1 mouse cellular context compared by ENCODE assay signal in the genomic region with DNA sequence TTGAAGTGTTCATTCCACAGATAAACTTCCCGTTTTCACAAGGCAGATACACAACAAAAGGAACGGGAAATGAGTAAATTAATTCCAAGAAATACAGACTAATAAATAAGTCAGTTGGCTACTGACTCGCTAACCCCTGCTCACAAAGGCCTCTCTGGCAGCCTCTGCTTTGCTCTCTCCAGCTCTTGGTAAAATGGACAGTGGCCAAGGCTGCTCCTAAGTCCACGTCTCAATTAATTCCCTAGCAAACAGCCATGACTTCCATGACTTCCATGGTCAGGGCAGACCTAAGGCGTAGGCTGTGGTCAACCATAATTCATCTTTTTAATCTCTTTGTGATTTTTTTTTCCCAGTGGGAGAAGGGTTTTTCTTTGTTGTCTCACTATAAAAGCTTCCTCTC.
TF ChIP-seq lines count a peak whose summit lies in the region.

No protein-coding gene starts in this region.

TF ChIP-seq in myocyte, 11 proteins besides CTCF, POLR2A, EP300 and RAD21:
- TF ChIP-seq E2F4 (IDR thresholded peaks at IDR 0.05; ENCODE audit: insufficient read depth) (no peak), MYOG (IDR thresholded peaks at IDR 0.05; ENCODE audit: control insufficient read depth in 1 of 3, insufficient read depth in 1 of 3, insufficient read length in 2 of 3, low read depth in 2 of 3) (no peak), SRF (IDR thresholded peaks at IDR 0.05; ENCODE audit: control insufficient read depth, insufficient read length, low read depth) (no peak), MAX (IDR thresholded peaks at IDR 0.05; ENCODE audit: low read depth) (no peak), TCF3 (IDR thresholded peaks at IDR 0.05; ENCODE audit: insufficient read length, low read depth) (no peak), CEBPB (IDR thresholded peaks at IDR 0.05; ENCODE audit: insufficient read depth, poor library complexity, severe bottlenecking) (no peak), REST (IDR thresholded peaks at IDR 0.05; ENCODE audit: insufficient read depth, insufficient read length) (no peak), TCF12 (IDR thresholded peaks at IDR 0.05; ENCODE audit: insufficient read depth, poor library complexity, severe bottlenecking) (no peak), MYOD1 (IDR thresholded peaks at IDR 0.05; ENCODE audit: control insufficient read depth in 1 of 3, insufficient read length in 2 of 3, low read depth in 2 of 3) (no peak), POLR2AphosphoS2 (IDR thresholded peaks at IDR 0.05; ENCODE audit: insufficient read length, low read depth) (no peak), USF1 (IDR thresholded peaks at IDR 0.05; ENCODE audit: low read depth) (no peak)
